Mouse (Mus musculus) heart, embryonic 16.5 days (tissue): ENCODE results near the gene Krt26. TPM values are rescaled to one million over a fixed set of nuclear protein-coding genes. Genes with fewer than 3 reads are reported as not detected.

Experiments used
- ATAC-seq: fragments of 200-750 bp; cut with Nextera tagmentation; replicated peaks from 2 replicates; pipeline ENCODE4 v1.8.0; 2017; ENCODE audit warnings: moderate number of reproducible peaks; ENCODE audit not compliant: insufficient read depth, low FRiP score; ENCODE audit errors: extremely low read depth
- H3K27ac ChIP-seq: fragments of 300-500 bp; sonication (generic); 2 replicates; pipeline ENCODE4 v1.5.1; 2014; ENCODE audit warnings: mild to moderate bottlenecking, low read length, control low read depth, moderate library complexity
- H3K27me3 ChIP-seq: fragments of 300-500 bp; sonication (generic); 2 replicates; pipeline ENCODE4 v1.6.1; 2014; ENCODE audit warnings: low read length, mixed read lengths; ENCODE audit not compliant: control insufficient read depth, insufficient read depth
- H3K36me3 ChIP-seq: fragments of 300-500 bp; sonication (generic); 2 replicates; pipeline ENCODE4 v1.6.1; 2014; ENCODE audit not compliant: control insufficient read depth, insufficient read depth
- H3K4me1 ChIP-seq: fragments of 300-500 bp; sonication (generic); 2 replicates; pipeline ENCODE4 v1.6.1; 2014; ENCODE audit warnings: low read length, mixed read lengths; ENCODE audit not compliant: control insufficient read depth, insufficient read depth
- H3K4me2 ChIP-seq: fragments of 300-500 bp; sonication (generic); 2 replicates; pipeline ENCODE4 v1.6.1; 2014; ENCODE audit warnings: low read depth, mild to moderate bottlenecking, control low read depth, low read length
- H3K4me3 ChIP-seq: fragments of 300-500 bp; sonication (generic); 2 replicates; pipeline ENCODE4 v1.5.1; 2014; ENCODE audit warnings: mild to moderate bottlenecking, control low read depth, low read length
- H3K9ac ChIP-seq: fragments of 300-500 bp; sonication (generic); 2 replicates; pipeline ENCODE4 v1.6.1; 2014; ENCODE audit warnings: low read length, control low read depth
- H3K9me3 ChIP-seq: fragments of 300-500 bp; sonication (generic); replicated peaks from 2 replicates; pipeline ENCODE4 v1.6.1; 2016; ENCODE audit warnings: low read length; ENCODE audit not compliant: control insufficient read depth
- WGBS: fragments of 180-500 bp; shearing (Covaris S2); extraction: QIAGEN DNeasy Blood & Tissue Kit; methylation state at CpG from one replicate; pipeline ENCODE4 v1.1.7; 2014; 5-methylcytosine and 5-hydroxymethylcytosine counted together
- polyA plus RNA-seq: library from polyadenylated mRNA; unstranded; fragments of >200 nt; fragmentation: Nextera tagmentation; extraction: Ambion mirVana; gene quantifications from 2 replicates; pipeline ENCODE4 v1.2.1, GENCODE M21; 2015

Gene Krt26
- polyA plus RNA-seq = not detected in 2 replicates

GRCm38 (mm10) chr11:99337866-99338265 is at the start of gene Krt26:
Krt26 (minus strand) TSS chr11:99337966.
- H3K4me1 ChIP-seq = no peaks in the 10 kb centered on the region
- peaks cover 2% of the 10 kb centered on the region; the same call in 1 of the 2 replicates for H3K27me3 ChIP-seq
- no peak within 1 kb of the TSS for H3K4me3 ChIP-seq
- WGBS = 86% methylated on average over 11 of the region's 11 CpGs
- no peaks in the 10 kb centered on the region for H3K9me3 ChIP-seq
- H3K9ac ChIP-seq = no peak within 1 kb of the TSS
- H3K27ac ChIP-seq = no peak within 1 kb of the TSS
- no peak for ATAC-seq
- H3K36me3 ChIP-seq = no peaks in the 10 kb centered on the region
- H3K4me2 ChIP-seq = no peak within 1 kb of the TSS

GRCm38 (mm10) chr11:99385813-99386721 is 48.3 kb upstream of the Krt26 start:
- peak overlapping the region; percentile 78 for H3K4me3 ChIP-seq
- ATAC-seq = peak; percentile 86
- peaks cover 3% of the 10 kb centered on the region; the same call in 1 of the 2 replicates for H3K4me1 ChIP-seq
- WGBS = 2% methylated on average over 71 of the region's 71 CpGs
- H3K36me3 ChIP-seq = no peaks in the 10 kb centered on the region
- H3K9ac ChIP-seq = peak overlapping the region; percentile 81
- H3K27me3 ChIP-seq = peaks cover 8% of the 10 kb centered on the region; the same call in 1 of the 2 replicates
- peak overlapping the region; percentile 74 for H3K4me2 ChIP-seq
- peak overlapping the region; percentile 97 for H3K27ac ChIP-seq
- H3K9me3 ChIP-seq = no peaks in the 10 kb centered on the region

DNA sequence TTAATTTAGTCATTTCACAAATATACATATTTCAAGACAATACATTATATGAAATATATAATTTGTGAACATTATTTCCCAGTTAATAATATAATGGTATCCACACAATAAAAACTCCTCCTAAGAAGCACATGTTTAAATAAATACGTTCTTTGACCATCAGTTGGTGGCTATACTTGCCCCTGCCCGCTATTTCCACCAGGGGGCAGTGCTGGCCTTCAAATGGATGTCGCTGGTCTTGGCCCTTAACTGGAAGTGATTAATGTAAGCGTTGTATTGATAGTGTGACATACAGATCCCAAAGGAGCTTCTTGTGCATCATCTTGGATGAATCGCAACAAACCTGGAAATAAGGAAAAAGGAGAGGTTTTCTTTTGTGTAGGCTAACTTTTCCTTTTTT is 41.8 kb upstream of the Krt26 start:
- Histone ChIP-seq H3K4me1 (no peaks in the 10 kb centered on the region), H3K27me3 (peaks cover 11% of the 10 kb centered on the region), H3K36me3 (no peaks in the 10 kb centered on the region), H3K4me2 (no peak overlapping the region), H3K9ac (no peak overlapping the region), H3K4me3 (no peak overlapping the region), H3K9me3 (no peaks in the 10 kb centered on the region), H3K27ac (no peak overlapping the region)
- WGBS = 19% methylated on average over 5 of the region's 5 CpGs
- no peak for ATAC-seq

- H3K27ac ChIP-seq = no peak within 1 kb of the TSS
- no peaks in the 10 kb centered on the region for H3K4me1 ChIP-seq
- peaks cover 4% of the 10 kb centered on the region for H3K27me3 ChIP-seq
- no peaks in the 10 kb centered on the region for H3K36me3 ChIP-seq
- WGBS = 74% methylated on average over 13 of the region's 13 CpGs
- H3K9ac ChIP-seq = no peak within 1 kb of the TSS
- H3K9me3 ChIP-seq = no peaks in the 10 kb centered on the region
- no peak for ATAC-seq
- no peak within 1 kb of the TSS for H3K4me2 ChIP-seq
- no peak within 1 kb of the TSS for H3K4me3 ChIP-seq
Observed at GRCm38 (mm10) chr11:99374803-99375202, 37.0 kb upstream of the Krt26 start, which contains the start of gene Krt28. Krt28 (minus strand) TSS chr11:99374903.

GRCm38 (mm10) chr11:99369853-99370451 is 32.2 kb upstream of the Krt26 start:
- H3K4me2 ChIP-seq = no peak overlapping the region
- H3K9ac ChIP-seq = no peak overlapping the region
- ATAC-seq = no peak
- H3K27me3 ChIP-seq = peaks cover 8% of the 10 kb centered on the region; the same call in 1 of the 2 replicates
- no peak overlapping the region for H3K4me3 ChIP-seq
- 79% methylated on average over 8 of the region's 8 CpGs for WGBS
- H3K36me3 ChIP-seq = no peaks in the 10 kb centered on the region
- H3K9me3 ChIP-seq = no peaks in the 10 kb centered on the region
- H3K4me1 ChIP-seq = no peaks in the 10 kb centered on the region
- no peak overlapping the region for H3K27ac ChIP-seq

GRCm38 (mm10) chr11:99369229-99369628 is 31.5 kb upstream of the Krt26 start:
- Histone ChIP-seq H3K4me3 (no peak overlapping the region), H3K4me1 (no peaks in the 10 kb centered on the region), H3K27me3 (peaks cover 5% of the 10 kb centered on the region; the same call in 1 of the 2 replicates), H3K4me2 (no peak overlapping the region), H3K9ac (no peak overlapping the region), H3K27ac (no peak overlapping the region), H3K9me3 (no peaks in the 10 kb centered on the region), H3K36me3 (no peaks in the 10 kb centered on the region)
- ATAC-seq = no peak
- 9% methylated on average over 3 of the region's 3 CpGs for WGBS

DNA sequence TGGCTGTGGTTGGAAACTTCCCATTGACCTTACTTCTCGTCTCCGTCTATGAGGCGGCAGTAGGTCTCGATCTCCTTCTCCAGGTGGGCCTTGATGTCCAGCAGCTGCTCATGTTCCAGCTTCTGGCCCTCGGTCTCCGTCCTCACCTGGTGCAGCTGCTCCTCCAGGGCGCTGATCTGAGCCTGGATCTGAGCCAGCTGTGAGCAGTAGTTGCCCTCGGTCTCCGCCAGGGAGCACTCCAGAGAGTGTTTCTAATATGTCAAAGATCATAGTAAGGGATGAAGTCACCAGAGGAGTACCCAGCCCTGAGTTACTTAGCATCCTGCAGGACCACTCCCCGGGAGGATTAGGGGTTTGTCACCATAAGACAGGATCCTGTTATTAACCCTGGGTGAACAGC is 29.0 kb upstream of the Krt26 start:
- H3K9ac ChIP-seq = no peak overlapping the region
- peaks cover 5% of the 10 kb centered on the region; the same call in 1 of the 2 replicates for H3K27me3 ChIP-seq
- no peaks in the 10 kb centered on the region for H3K9me3 ChIP-seq
- H3K27ac ChIP-seq = no peak overlapping the region
- WGBS = 35% methylated on average over 10 of the region's 10 CpGs
- no peak for ATAC-seq
- H3K4me1 ChIP-seq = no peaks in the 10 kb centered on the region
- H3K4me3 ChIP-seq = no peak overlapping the region
- H3K36me3 ChIP-seq = no peaks in the 10 kb centered on the region
- H3K4me2 ChIP-seq = no peak overlapping the region

- 20% methylated on average over 9 of the region's 9 CpGs for WGBS
- H3K27ac ChIP-seq = no peak overlapping the region
- no peaks in the 10 kb centered on the region for H3K4me1 ChIP-seq
- H3K4me3 ChIP-seq = no peak overlapping the region
- no peaks in the 10 kb centered on the region for H3K36me3 ChIP-seq
- no peak overlapping the region for H3K4me2 ChIP-seq
- no peak for ATAC-seq
- no peaks in the 10 kb centered on the region for H3K9me3 ChIP-seq
- peaks cover 7% of the 10 kb centered on the region; the same call in 1 of the 2 replicates for H3K27me3 ChIP-seq
- H3K9ac ChIP-seq = no peak overlapping the region
Observed at GRCm38 (mm10) chr11:99364412-99364811, 26.6 kb upstream of the Krt26 start.

DNA sequence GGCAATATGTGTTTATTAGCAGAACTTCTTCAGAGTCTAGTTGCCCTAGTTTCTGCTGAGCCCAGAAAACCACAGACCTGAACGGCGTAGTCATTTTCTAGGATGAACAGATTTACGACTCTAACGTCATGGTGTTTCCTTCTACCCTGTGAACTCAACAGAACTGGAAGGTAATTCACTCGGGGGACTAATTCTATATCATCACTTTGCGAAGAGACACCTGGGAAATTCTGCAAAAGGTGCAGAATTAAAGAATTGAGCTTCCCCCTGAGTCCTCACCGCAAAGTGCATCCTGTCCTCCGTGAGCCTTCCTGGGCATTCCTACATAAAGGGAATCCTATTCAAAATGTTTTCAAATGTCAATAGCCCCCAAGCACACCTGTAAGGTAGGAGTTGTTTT is 23.7 kb upstream of the Krt26 start:
- no peaks in the 10 kb centered on the region for H3K36me3 ChIP-seq
- no peak overlapping the region for H3K9ac ChIP-seq
- peaks cover 2% of the 10 kb centered on the region; the same call in 1 of the 2 replicates for H3K27me3 ChIP-seq
- H3K4me3 ChIP-seq = no peak overlapping the region
- no peaks in the 10 kb centered on the region for H3K9me3 ChIP-seq
- H3K27ac ChIP-seq = no peak overlapping the region
- no peaks in the 10 kb centered on the region for H3K4me1 ChIP-seq
- H3K4me2 ChIP-seq = no peak overlapping the region
- 84% methylated on average over 8 of the region's 8 CpGs for WGBS
- no peak for ATAC-seq
